Mouse (Mus musculus) fibroblast of lung, adult 2 months (primary cell): Measurements from ENCODE around the gene Ppil4.

ENCODE experiments used
- DNase-seq: peaks from one replicate; pipeline ENCODE4 v3.0.0-alpha.2; 2011; ENCODE audit warnings: low read depth

Gene Ppil4

DNA sequence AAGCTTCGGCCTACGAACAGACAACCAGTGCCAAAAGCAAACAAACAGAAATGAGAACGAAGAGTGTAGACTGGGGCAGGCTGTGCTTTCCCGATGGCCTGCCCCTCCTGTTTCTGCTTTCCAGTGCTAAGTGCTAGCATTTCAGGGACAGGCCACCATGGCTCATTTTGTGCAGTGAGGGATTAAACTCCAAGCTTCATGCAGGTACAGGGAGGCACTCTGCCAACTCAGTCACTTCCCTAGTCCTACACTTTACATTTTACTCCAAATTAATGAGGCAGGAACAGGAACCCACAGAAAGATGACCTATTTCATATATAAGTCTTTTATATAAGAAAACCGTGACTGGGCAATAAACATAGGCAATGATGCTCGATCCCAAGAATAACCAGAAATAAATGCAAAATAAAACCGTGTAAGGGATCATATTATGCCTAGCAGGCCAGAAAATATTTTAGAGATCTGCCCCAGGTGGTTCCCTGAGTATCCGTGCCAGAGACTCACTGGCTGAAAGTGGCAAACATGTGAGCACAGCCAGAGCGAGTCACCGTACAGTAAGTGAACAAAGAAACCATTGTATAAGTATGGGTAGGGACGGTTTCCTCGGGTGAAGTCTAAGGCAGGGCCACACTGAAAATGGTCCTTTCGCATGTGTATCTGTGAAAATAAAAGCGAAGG, 68.7 kb downstream of the Ppil4 start:
- DNase-seq, result peak; percentile 55

DNA sequence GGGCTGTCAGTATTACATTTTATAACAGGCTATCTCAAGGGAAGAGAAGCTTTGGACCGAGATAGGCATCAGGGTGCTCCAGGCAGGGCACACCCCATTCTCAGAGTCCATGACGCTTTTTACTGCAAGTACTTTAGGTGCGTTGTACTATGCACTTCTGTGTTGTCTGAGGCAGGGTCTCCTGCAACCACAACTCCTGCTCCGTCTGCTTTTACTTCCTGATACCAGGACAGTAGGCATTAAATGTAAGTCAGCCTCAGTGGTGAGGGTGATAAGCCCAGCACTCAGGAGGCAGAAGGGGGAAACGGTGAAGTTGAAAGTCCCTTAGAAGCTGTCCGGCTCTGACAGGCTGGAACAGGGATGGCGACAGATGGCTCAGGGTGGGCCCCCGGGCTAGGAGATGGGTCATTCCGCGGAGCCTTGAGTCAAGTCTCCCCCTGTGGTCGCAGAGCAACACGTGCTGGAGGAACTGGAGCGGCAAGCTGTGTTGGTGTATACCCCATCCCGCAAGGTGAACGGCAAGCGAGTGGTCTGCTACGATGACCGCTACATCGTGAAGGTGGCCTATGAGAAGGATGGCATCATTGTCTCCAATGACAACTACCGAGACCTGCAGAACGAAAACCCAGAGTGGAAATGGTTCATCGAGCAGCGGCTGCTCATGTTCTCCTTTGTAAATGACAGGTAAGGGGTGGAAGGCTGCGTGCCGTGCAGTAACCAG, 69.4 kb downstream of the Ppil4 start:
- no peak for DNase-seq

DNA sequence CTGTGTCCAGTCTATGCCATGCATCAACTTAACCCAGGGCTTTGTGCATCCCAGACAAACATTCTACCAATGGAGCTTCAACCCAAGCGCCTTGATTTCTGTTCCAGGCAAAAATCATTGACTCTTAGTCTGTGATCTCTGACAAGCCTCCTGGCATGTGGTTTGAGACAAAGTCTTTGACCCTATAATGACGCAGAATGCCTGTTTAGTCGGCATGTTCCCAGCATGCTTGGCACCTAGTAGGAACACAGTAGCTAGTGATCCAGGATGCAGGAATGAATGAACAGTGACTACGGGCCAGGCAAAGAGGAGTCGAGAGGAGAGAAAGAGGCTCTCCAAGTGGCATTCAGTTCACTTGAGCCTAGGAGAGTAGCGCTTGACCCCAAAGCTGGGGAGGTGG, 70.7 kb downstream of the Ppil4 start:
- no peak for DNase-seq

DNA sequence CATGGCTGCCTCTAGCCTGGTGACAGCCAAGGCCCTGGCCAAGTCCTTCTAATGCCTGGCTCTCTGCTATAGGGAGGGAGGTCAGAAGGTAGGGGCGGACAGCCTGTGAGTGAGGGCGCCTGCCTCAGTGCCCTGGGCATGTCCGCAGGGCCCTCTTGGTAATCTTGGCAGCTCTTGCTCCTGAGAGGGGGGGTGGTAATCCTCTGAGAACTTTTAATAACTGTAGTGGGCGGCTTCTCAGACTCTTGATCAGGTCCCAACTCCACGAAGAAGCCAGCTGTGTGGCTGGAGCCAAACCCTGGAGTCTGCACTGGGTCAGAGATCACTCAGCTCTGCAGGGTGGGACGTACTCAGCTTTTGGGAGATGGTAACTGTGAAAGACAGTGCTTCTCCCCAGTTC, 71.5 kb downstream of the Ppil4 start:
- DNase-seq, result no peak

DNA sequence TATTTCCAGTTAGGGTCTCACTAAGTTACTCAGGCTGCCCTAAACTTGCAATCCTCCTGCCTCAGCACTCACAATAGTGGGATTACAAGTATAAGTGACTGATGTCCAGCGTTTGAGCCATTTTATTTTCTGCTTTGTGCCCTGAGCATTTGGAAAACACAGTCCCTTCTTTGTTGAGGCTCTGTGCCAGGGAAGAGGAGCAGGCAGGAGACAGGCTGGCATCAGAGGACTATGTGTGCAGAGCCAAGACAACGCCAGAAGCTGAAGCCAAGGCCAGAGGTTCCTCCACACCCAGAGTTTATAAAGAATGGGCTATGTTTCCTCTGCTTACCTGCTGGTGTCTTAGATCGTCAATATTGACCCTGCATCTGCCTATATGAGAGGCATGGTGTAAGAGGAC, 72.1 kb downstream of the Ppil4 start:
- DNase-seq, result no peak

DNA sequence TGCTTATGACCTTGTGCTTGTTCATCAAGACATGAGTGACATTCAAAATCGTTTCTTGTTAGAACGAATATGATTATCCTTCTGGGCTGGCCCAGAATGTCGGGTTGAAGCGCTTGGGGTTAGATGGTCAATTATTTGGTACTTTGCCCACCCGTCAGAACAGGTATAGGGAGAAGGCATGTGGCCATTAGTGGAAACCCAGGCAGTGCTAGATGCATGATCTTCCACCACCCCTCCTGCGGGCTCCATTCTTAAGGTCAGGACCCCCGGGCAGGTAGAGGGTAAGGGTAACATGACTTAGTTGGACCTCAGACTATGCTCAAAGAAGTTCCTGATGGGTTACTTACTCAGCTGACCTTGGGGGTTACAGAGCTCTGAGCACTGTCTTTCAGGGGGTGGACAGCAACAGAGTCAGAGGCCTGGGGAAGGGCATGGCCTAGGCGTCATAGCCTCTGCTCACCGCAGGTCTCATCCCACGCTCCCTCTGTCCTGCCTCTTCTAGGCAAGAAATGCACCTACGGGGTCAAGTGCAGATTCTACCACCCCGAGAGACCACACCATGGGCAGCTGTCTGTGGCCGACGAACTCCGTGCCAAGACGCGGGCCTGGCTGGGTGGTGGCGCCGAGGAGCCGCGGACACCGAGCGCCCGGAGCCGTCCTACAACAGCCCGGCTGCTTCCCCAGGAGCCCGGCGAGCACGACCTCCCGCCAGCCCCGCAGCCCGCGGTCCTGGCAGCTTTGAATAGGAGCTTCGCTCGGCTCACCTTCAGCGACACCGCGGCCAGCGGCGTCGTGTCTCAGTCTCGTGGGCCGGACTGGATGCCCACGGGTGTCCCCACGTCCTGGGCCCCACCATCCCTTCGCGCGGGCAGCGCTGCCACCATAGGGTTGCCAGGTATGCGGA, 74.3 kb downstream of the Ppil4 start:
- DNase-seq, result no peak

DNA sequence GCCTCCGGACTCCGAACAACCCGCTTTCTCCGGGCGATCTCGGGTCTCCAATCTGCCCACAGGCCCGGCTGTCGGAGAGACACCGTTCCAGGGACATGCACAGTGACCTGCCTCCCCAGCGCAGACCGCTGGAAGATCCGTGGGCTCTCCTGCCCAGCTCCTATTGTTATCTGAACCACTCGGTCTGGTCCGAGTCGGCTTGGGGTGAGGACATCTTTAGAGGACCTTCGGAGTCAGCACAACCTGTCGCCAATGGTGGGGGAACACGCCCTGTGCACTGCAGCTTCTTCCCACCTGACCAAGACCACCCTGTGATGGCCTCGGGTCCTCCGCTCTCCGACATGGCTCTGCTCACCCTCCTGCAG, 75.0 kb downstream of the Ppil4 start:
- no peak for DNase-seq

DNA sequence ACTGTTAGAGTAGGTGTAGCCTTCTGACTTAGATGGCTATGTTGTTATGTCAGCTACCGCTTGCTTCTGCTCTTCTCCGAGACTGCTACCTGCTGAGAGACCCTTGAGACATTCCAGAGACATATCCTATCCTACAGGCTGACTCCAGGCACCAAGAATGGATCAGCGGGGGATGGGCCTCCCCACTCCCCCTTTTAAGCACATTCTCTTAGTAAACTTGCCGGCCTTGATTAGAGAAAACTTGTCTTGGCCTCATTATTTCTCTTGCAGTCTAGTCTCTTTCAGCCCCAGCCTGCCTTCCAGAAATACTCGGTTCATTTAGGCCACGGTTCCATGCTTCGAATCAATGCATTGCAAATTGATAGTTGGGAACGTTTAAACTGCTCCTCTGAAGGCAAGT, 77.1 kb downstream of the Ppil4 start:
- no peak for DNase-seq

DNA sequence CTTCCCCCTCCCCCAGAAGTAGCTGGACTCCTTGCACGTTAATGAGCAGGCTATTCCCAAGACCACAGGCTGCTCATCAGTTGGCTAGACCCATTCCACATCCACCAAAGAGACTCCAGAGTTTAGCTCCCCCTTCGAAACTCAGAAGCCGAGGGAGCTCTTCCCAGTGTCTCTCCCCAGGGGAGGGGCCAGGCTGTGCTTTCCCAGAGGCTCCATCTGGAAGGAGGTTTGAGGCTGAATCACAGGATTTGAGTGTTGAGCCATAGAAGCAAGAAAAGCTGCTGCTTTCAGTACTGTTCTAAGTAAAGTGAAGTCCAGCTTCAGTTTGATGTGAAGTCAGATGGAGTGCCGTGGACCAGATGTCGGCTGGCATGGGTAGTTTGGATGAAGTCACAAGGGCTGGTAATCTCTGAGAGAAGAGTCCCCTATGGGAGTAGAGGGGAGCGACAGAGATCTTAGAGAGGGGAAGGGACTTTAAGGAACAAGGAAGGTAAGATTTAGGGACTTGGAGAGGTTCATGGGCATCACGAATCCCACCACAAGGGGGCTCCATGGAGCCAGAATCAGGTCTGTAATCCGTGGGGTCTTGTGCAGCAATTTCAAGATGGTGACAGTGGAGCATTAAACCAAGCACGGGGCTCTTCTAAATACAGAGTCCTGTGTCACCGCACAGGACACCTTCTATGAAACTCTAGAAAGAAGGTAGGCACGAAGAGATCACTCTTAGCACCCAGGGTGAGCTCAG, 78.1 kb downstream of the Ppil4 start:
- peak; percentile 46 for DNase-seq

DNA sequence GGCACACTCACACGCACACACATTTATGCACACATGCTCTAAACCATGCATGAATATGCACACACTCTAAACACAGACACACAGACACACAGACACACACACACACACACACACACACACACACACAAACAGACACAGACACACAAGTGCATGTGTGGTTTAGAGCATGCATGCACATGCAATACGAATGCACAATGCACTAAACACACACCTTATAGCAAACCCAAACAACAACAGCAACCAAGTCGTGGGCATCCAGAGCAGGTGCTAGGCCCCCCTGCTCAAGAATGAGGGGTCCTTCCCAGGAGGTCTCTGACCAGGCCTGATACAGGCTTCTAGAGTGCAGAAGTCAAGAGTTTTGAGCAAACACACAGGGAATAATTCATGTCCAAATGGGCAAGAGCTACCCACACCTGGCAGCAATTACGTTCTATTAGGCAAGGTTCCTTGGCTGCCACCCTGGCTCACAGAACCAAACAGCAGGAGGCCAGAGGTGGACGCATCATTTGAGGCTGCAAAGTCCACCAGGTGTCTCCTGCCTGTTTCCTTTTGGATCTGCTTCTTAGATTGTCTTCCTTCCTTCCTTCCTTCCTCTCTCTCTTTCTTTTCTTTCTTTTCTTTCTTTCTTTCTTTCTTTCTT, 78.8 kb downstream of the Ppil4 start:
- no peak for DNase-seq
